Mouse (Mus musculus): ENCODE data around the gene Cep131. TPM values are rescaled to one million over a fixed set of nuclear protein-coding genes. Genes with fewer than 3 reads are reported as not detected.

The Cep131 gene
- total and polyA plus RNA-seq, 2 experiments: 1.9 to 2.3 TPM

DNA sequence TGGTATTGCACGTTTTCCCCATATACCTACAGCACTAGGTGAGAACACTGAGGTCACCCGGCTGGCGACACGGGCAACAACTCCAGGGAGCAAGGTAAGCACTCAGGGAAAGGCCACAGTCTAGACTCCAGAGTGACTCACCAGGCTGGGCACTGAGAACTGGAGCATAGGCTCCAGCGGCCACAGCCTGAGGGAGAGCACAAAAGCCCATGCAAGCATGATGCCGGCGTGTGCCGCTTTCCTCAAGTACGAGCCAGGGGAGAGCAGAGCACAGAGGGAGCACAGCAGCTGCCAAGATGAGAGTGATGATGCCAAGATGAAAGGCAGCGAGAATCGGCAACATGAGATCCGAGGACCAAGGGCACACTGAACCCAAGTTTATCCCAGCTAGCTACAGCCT lies 35.5 kb upstream of the Cep131 start:
- Histone ChIP-seq H3K27ac (replicated peaks; ENCODE audit: insufficient read depth, low read depth, low read length) (no peak overlapping the region), H3K79me2 (ENCODE audit: control insufficient read depth, insufficient read depth, low read length) (no peaks in the 10 kb centered on the region), H3K9ac (ENCODE audit: low read depth, low read length) (no peak overlapping the region), H3K4me3 (ENCODE audit: insufficient read depth, low read depth, low read length) (no peak overlapping the region), H3K4me1 (ENCODE audit: control insufficient read depth, insufficient read depth, low read length) (no peaks in the 10 kb centered on the region), H3K27me3 (ENCODE audit: control insufficient read depth, insufficient read depth, low read length) (no peaks in the 10 kb centered on the region), H3K36me3 (ENCODE audit: control insufficient read depth, insufficient read depth, low read length) (peaks cover 8% of the 10 kb centered on the region; the same call in 1 of the 2 replicates)
- DNase-seq (ENCODE audit: extremely low read depth, low read depth, low spot score): no peak
- TF ChIP-seq CTCF (IDR thresholded peaks at IDR 0.05; ENCODE audit: low read depth, low read length) (no peak), POLR2A (IDR thresholded peaks at IDR 0.05; ENCODE audit: extremely low read depth, insufficient read depth, low read length) (no peak)
- WGBS: 86% methylated on average over 12 of the region's 12 CpGs

DNA sequence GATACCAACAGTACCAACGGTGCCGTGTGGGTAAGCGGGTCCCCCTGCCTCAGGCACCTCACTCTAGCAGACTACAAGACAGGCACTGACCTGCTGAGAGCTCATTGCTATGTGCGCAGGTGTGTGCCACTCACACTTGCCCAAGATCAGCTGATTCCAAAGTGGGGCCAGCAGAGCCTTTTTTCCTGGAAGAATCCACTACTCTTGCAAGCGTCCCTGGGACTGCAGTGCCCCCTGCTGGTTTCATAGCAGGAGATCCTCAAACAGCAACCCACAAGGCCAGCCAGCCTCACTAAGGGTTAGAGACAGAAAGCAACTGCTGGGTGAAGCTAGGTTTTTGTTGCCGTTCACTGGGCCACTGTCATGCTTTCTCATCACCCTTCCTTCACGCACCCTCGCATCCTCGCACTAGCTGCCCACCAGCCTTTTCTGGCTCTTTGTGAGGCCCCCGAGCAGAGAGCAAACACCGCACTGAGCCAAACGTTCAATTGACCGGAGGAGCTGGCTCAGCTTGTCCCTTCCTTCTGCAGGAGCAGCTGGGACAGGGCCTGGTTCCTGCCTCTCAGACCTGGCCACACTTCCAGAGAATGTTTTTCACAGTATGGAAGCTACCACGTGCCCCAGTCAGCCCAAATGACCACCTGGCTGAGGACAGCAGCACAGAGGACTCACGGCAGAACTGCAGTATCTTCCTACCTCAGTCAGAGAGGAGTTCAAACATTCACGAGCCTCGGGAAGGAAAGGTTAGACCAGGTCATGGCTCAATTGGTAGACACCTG lies 34.2 kb upstream of the Cep131 start:
- peak; percentile 70 for TF ChIP-seq CTCF (IDR thresholded peaks at IDR 0.05; ENCODE audit: low read depth, low read length)
- no peak for TF ChIP-seq POLR2A (IDR thresholded peaks at IDR 0.05; ENCODE audit: extremely low read depth, insufficient read depth, low read length)
- no peak overlapping the region for H3K4me3 ChIP-seq (ENCODE audit: insufficient read depth, low read depth, low read length)
- no peaks in the 10 kb centered on the region for H3K27me3 ChIP-seq (ENCODE audit: control insufficient read depth, insufficient read depth, low read length)
- no peaks in the 10 kb centered on the region for H3K79me2 ChIP-seq (ENCODE audit: control insufficient read depth, insufficient read depth, low read length)
- H3K27ac ChIP-seq (replicated peaks; ENCODE audit: insufficient read depth, low read depth, low read length): no peak overlapping the region
- DNase-seq (ENCODE audit: extremely low read depth, low read depth, low spot score): peak; percentile 21
- H3K36me3 ChIP-seq (ENCODE audit: control insufficient read depth, insufficient read depth, low read length): peaks cover 5% of the 10 kb centered on the region; the same call in 1 of the 2 replicates
- no peaks in the 10 kb centered on the region for H3K4me1 ChIP-seq (ENCODE audit: control insufficient read depth, insufficient read depth, low read length)
- H3K9ac ChIP-seq (ENCODE audit: low read depth, low read length): no peak overlapping the region
- 84% methylated on average over 17 of the region's 17 CpGs for WGBS

DNA sequence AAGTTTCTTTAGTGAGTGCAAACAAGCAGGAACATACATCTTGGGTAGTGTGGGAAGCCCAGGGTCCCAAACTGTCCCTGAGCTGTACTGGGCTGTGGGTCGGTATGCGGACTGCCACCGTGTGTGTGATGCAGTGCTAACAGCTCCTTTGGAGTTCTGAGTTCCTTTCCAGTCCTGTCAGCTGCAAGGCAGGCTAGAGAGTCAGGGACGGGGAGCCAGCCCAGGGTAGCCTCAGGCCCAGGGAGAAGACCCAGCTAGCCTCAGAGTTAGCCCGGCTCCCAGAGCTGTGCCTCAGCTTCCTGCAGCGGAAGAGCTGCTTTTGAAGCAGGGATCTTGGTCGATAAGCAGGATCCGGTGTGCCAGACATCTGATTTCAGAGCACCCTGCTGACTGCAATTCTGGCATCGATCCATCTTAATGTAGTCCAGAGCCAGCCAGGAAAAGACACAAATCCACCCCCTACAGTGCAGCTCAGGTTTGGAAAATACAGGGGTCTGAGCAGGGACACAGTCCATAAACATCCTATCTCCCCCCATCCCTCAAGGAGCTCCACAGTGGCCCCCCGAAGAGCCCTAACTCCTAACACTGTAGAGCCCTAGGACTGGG lies 33.4 kb upstream of the Cep131 start:
- TF ChIP-seq CTCF (IDR thresholded peaks at IDR 0.05; ENCODE audit: low read depth, low read length) (no peak), POLR2A (IDR thresholded peaks at IDR 0.05; ENCODE audit: extremely low read depth, insufficient read depth, low read length) (no peak)
- Histone ChIP-seq H3K27ac (replicated peaks; ENCODE audit: insufficient read depth, low read depth, low read length) (no peak overlapping the region), H3K36me3 (ENCODE audit: control insufficient read depth, insufficient read depth, low read length) (peaks cover 5% of the 10 kb centered on the region; the same call in 1 of the 2 replicates), H3K9ac (ENCODE audit: low read depth, low read length) (no peak overlapping the region), H3K27me3 (ENCODE audit: control insufficient read depth, insufficient read depth, low read length) (no peaks in the 10 kb centered on the region), H3K79me2 (ENCODE audit: control insufficient read depth, insufficient read depth, low read length) (no peaks in the 10 kb centered on the region), H3K4me1 (ENCODE audit: control insufficient read depth, insufficient read depth, low read length) (no peaks in the 10 kb centered on the region), H3K4me3 (ENCODE audit: insufficient read depth, low read depth, low read length) (no peak overlapping the region)
- no peak for DNase-seq (ENCODE audit: extremely low read depth, low read depth, low spot score)
- 80% methylated on average over 10 of the region's 10 CpGs for WGBS

DNA sequence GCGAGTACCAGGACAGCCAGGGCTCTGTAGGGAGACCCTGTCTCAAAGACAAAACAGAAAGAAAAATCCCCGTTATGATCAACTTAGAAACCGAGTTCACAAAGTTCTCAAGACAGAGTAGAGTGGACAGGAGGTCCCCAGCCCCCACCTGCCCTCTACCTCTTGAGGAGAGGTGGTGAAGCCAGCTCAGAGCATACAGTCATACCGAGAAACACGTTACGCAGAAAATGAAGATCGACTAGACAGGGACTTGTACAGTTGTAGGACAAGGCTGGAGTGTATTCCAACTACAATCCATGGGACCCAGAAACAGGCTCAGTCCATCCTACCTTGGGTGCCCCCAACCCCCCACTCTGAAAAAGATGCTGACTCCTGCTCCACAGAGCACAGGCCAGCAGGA lies 32.5 kb upstream of the Cep131 start:
- DNase-seq (ENCODE audit: extremely low read depth, low read depth, low spot score): no peak
- H3K9ac ChIP-seq (ENCODE audit: low read depth, low read length): no peak overlapping the region
- no peak overlapping the region for H3K27ac ChIP-seq (replicated peaks; ENCODE audit: insufficient read depth, low read depth, low read length)
- peaks cover 2% of the 10 kb centered on the region; the same call in 1 of the 2 replicates for H3K36me3 ChIP-seq (ENCODE audit: control insufficient read depth, insufficient read depth, low read length)
- no peaks in the 10 kb centered on the region for H3K79me2 ChIP-seq (ENCODE audit: control insufficient read depth, insufficient read depth, low read length)
- H3K4me3 ChIP-seq (ENCODE audit: insufficient read depth, low read depth, low read length): no peak overlapping the region
- H3K27me3 ChIP-seq (ENCODE audit: control insufficient read depth, insufficient read depth, low read length): no peaks in the 10 kb centered on the region
- no peaks in the 10 kb centered on the region for H3K4me1 ChIP-seq (ENCODE audit: control insufficient read depth, insufficient read depth, low read length)
- WGBS: 97% methylated on average over 7 of the region's 7 CpGs
- TF ChIP-seq POLR2A (IDR thresholded peaks at IDR 0.05; ENCODE audit: extremely low read depth, insufficient read depth, low read length) (no peak), CTCF (IDR thresholded peaks at IDR 0.05; ENCODE audit: low read depth, low read length) (no peak)

DNA sequence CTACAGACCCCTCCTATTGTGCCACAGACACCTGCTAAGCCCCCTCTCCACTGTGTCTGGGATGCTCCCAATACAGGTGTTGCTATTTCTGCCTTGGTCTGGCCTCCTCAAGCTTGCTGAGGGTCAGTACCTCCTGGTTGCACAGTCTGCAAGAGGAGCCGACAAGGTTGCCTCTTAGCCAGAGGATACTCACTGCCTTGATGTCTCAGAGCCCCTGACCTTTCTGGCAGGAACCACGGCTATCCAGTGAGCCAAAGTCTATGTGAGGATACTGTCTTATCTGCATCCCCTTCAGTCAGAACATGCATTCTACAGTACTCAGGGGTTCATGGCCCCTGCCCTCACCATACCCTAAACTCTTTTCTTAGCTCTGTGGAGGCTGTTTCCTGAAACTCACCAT lies 31.0 kb upstream of the Cep131 start:
- no peaks in the 10 kb centered on the region for H3K4me1 ChIP-seq (ENCODE audit: control insufficient read depth, insufficient read depth, low read length)
- no peak overlapping the region for H3K27ac ChIP-seq (replicated peaks; ENCODE audit: insufficient read depth, low read depth, low read length)
- no peak overlapping the region for H3K4me3 ChIP-seq (ENCODE audit: insufficient read depth, low read depth, low read length)
- no peak for TF ChIP-seq CTCF (IDR thresholded peaks at IDR 0.05; ENCODE audit: low read depth, low read length)
- TF ChIP-seq POLR2A (IDR thresholded peaks at IDR 0.05; ENCODE audit: extremely low read depth, insufficient read depth, low read length): no peak
- H3K9ac ChIP-seq (ENCODE audit: low read depth, low read length): no peak overlapping the region
- peaks cover 2% of the 10 kb centered on the region; the same call in 1 of the 2 replicates for H3K36me3 ChIP-seq (ENCODE audit: control insufficient read depth, insufficient read depth, low read length)
- no peaks in the 10 kb centered on the region for H3K79me2 ChIP-seq (ENCODE audit: control insufficient read depth, insufficient read depth, low read length)
- 85% methylated on average over 2 of the region's 2 CpGs for WGBS
- H3K27me3 ChIP-seq (ENCODE audit: control insufficient read depth, insufficient read depth, low read length): no peaks in the 10 kb centered on the region
- DNase-seq (ENCODE audit: extremely low read depth, low read depth, low spot score): no peak

All from liver, adult 2 months (tissue).